In the genomic region with DNA sequence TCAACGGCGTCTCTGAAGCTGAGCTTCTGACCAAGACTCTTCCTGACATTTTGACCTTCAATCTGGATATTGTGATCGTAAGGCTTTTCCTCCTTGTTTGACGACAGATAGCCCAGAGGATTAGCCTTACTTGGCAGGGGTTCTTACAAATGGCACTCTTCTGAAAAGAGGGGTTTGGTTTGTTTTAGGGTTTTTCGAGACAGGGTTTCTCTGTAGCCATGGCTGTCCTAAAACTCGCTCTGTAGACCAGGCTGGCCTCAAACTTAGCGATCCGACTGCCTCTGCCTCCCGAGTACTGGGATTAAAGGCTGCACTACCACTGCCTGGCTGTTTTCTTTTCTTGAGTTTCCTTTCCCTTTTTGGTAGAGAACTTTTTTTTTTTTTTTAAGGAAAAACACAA, we compare ENCODE assay signal across 27 mouse cellular contexts. TPM values are rescaled to one million over a fixed set of nuclear protein-coding genes. Genes with fewer than 3 reads are reported as not detected.
"Had no signal": no experiment of that assay in that cellular context is flagged by ENCODE, and none has a peak within 500 bp of the region (broad histone marks: within the 10 kb centered on the region; RNA-seq: fewer than 3 reads in every experiment).

No protein-coding gene starts in this region.

- H3K4me2 ChIP-seq: embryonic facial prominence, embryonic 12.5 days; embryonic facial prominence, embryonic 13.5 days; embryonic facial prominence, embryonic 15.5 days; forebrain, embryonic 12.5 days; forebrain, embryonic 13.5 days; forebrain, embryonic 15.5 days had no signal

- DNase-seq: cerebellum, adult 2 months; cerebellum, adult 8-10 months; cerebellum, adult 9-10 months; cerebellum, adult 9-11 months; cerebellum, postnatal 10 days; cerebellum, postnatal 14 days; cerebellum, postnatal 25 days; cerebellum, postnatal 36 days; embryo, embryonic 11 days; forebrain, postnatal 0 days; gastrocnemius, adult 2 months; gastrocnemius, postnatal 10 days; gastrocnemius, postnatal 14 days; gastrocnemius, postnatal 25 days; gastrocnemius, postnatal 36 days; heart, adult 18-20 months had no signal

- H3K9ac ChIP-seq: embryonic facial prominence, embryonic 12.5 days; embryonic facial prominence, embryonic 13.5 days; embryonic facial prominence, embryonic 15.5 days; forebrain, embryonic 12.5 days; forebrain, embryonic 13.5 days; forebrain, embryonic 15.5 days; forebrain, postnatal 0 days had no signal

- H3K9me3 ChIP-seq: embryonic facial prominence, embryonic 10.5 days; embryonic facial prominence, embryonic 12.5 days; embryonic facial prominence, embryonic 13.5 days; embryonic facial prominence, embryonic 15.5 days; forebrain, embryonic 10.5 days; forebrain, embryonic 12.5 days; forebrain, embryonic 13.5 days; forebrain, embryonic 15.5 days had no signal

- H3K4me3 ChIP-seq: embryonic facial prominence, embryonic 10.5 days; embryonic facial prominence, embryonic 12.5 days; embryonic facial prominence, embryonic 13.5 days; embryonic facial prominence, embryonic 15.5 days; erythroblast, embryonic 14.5 days; forebrain, embryonic 10.5 days; forebrain, embryonic 12.5 days; forebrain, embryonic 13.5 days; forebrain, embryonic 15.5 days; gastrocnemius, adult 2 months had no signal

- H3K27ac ChIP-seq: embryonic facial prominence, embryonic 10.5 days; embryonic facial prominence, embryonic 12.5 days; embryonic facial prominence, embryonic 13.5 days; embryonic facial prominence, embryonic 15.5 days; forebrain, embryonic 10.5 days; forebrain, embryonic 12.5 days; forebrain, embryonic 13.5 days; forebrain, embryonic 15.5 days; gastrocnemius, adult 2 months had no signal

- ATAC-seq: forebrain, embryonic 13.5 days; forebrain, embryonic 14.5 days; forebrain, embryonic 15.5 days; forebrain, embryonic 16.5 days; forebrain, postnatal 0 days had no signal

- H3K4me1 ChIP-seq: embryonic facial prominence, embryonic 10.5 days; embryonic facial prominence, embryonic 12.5 days; embryonic facial prominence, embryonic 13.5 days; embryonic facial prominence, embryonic 15.5 days; forebrain, embryonic 10.5 days; forebrain, embryonic 12.5 days; forebrain, embryonic 13.5 days; forebrain, embryonic 15.5 days had no signal

- H3K27me3 ChIP-seq: embryonic facial prominence, embryonic 12.5 days; embryonic facial prominence, embryonic 13.5 days; embryonic facial prominence, embryonic 15.5 days; forebrain, embryonic 12.5 days; forebrain, embryonic 13.5 days; forebrain, embryonic 15.5 days had no signal

RNA-seq across cellular contexts. Expression of a gene that starts 49.0 kb away (rescaled TPM):
- polyA plus RNA-seq: erythroblast, embryonic 14.5 days had no signal
